Mouse (Mus musculus): ENCODE measurements at regions not wholly inside any gene's neighbourhood (a gene's known extent, or its start where the extent isn't known, plus 50 kb on each side); places are given as distances from the start of the nearest gene placed in this dataset.

DNA sequence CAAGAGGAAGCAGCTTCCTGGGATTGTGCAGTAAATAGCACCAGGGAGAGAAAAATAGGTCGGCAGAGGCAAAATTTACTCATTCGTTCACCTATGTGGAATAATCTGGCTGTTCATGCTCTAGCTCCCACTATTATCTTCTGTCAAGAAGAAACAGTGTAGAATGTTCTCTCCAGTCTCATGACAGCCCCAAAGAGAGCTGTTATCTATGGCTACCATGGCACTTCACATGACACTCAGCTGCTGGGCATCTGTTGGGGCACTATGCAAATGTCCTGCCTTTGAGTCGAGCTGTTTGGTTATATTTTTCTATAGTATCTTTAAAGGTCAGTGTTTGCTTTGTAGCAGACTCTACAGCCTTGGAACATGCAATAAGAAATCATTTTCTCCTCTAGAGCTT, 550.5 kb upstream of the Adam24 start:
- TF ChIP-seq CTCF (conservative IDR thresholded peaks at IDR 0.05; ENCODE audit: low read length), result no peak
- TF ChIP-seq NANOG (IDR thresholded peaks at IDR 0.05; ENCODE audit: borderline replicate concordance, low read length), result no peak
- no peak for TF ChIP-seq POU5F1 (IDR thresholded peaks at IDR 0.05; ENCODE audit: borderline replicate concordance, low read length)
